Mouse (Mus musculus) splenic B cell, adult 2 months (primary cell): ENCODE measurements around the gene Nxph4.

Experiments used
- DNase-seq: peaks from one replicate; pipeline ENCODE4 v3.0.0-alpha.2; 2011; ENCODE audit warnings: low read depth, low spot score
- H3K27me3 ChIP-seq: 2 replicates; pipeline ENCODE4 v1.6.1; 2012; ENCODE audit warnings: mild to moderate bottlenecking, low read length, moderate library complexity, mixed read lengths; ENCODE audit not compliant: control insufficient read depth, poor library complexity, insufficient read depth, severe bottlenecking
- H3K36me3 ChIP-seq: 2 replicates; pipeline ENCODE4 v1.6.1; 2012; ENCODE audit warnings: mild to moderate bottlenecking, low read length, moderate library complexity, mixed read lengths; ENCODE audit not compliant: control insufficient read depth, poor library complexity, insufficient read depth, severe bottlenecking

The Nxph4 gene

DNA sequence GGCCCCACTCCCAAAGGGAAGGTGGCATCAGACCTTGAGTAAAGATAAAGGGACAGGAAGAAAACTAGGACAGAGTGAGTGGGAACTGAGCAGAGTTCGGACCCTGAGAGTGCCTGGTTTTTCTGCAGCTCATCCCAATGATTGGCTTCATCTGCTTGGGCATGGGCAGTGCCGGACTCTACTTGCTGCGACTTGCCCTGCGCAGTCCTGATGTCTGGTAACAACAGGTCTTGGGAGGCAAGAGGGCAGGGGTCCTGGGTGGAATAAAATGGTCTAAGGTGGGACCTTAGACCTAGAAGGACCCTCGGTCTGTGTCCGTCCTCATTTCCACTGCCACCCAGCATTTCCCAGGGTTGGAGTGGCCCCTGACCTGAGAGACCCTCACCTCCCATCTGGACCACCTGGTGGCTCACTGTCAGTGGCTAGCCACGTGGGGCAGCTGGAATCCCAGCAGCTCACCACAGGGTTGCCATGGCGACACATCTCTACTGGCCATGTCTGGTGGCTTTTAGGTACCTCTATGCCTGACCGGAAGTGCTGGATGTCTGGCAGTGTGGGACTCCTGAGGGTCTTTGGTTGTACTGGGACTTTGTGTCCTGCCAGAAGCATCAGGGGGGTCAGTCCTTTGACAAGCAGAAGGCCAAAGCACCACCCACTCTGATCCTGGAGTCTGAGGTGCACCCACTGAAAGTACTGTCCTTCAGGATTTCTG is 18.9 kb downstream of the Nxph4 start:
- no peak for DNase-seq
- H3K27me3 ChIP-seq, result no peaks in the 10 kb centered on the region
- peaks cover 6% of the 10 kb centered on the region for H3K36me3 ChIP-seq

DNA sequence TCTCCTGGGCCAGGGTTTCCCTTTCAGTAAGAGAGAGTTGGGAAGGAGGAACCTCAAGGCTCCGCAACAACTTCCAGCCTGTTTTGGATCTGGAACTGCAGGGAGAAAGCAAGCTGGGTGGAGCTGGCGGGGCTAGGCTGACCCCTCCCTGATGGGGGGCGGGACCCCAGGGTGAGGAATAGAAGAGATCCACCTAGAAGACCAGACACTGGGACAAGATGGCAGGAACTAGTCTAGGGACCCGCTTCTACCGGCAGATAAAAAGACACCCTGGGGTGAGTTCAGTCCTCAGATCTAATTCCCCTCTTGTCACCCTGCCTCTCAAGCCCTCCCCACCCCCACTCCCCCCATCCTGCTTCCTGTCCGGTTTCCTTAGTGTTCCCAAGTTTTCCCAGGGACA is 19.6 kb downstream of the Nxph4 start, which contains the start of gene Ndufa4l2:
TSS of gene Ndufa4l2 (plus strand) at position 204 of the 400 bp plus-strand sequence.
- H3K27me3 ChIP-seq, result no peaks in the 10 kb centered on the region
- H3K36me3 ChIP-seq, result peaks cover 6% of the 10 kb centered on the region
- no peak for DNase-seq

DNA sequence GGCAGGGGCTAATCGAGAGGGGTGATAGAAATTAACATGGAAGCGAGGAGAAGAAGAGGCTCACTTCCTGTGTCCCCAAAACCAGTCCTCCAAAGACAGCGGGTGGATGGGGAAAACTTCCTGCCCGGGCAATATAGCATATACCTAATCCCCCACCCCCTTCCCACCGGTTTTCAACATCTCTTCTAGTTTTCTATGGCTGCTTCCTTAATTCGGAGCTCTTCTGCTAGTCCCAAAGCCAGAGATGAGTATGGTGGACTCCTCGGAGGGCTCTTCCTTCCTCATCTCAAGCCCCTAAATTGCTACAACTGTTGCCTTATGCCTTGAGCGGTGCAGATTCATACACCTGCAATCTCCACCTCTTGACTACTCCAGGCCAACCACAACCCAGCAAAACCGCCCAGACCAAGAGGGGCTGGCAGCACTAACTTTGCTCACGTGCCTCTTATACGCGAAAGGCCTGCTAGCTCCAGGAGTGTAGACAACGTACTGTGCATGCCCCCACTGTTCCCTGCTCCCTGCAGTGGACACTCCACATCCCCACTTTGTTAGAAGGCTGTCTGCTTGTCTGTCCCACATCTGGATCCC is 20.2 kb downstream of the Nxph4 start:
- H3K27me3 ChIP-seq, result no peaks in the 10 kb centered on the region
- H3K36me3 ChIP-seq, result peaks cover 4% of the 10 kb centered on the region
- no peak for DNase-seq

DNA sequence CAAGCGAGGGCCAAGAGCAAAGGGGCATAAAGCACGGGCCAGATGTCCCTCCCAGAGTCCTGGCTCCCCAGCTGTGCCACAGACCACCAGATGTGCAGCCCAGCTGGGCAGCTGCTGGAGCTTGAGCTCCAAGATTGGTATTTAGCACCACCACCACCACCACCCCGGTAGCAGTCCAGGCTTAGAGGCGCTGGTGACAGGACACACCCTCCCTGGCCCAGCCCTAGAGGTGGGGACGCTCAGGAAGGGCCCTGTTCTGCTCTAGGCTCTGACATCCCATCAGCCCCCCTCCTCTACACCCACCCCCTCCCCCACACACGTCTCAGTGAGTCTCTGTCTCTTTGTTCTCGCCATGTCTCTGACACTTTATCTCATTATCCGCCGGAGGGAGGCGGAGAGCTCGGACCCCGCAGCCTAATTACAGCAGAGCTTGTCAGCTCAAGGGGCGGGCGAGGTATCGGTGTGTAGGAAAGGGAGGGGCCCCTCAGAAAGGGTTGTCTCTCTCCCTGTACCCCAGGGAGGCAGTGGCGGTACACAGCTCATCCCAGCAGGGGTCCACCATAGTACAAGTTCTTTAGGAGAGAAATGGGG is 20.8 kb downstream of the Nxph4 start:
- no peaks in the 10 kb centered on the region for H3K27me3 ChIP-seq
- H3K36me3 ChIP-seq, result peaks cover 3% of the 10 kb centered on the region
- DNase-seq, result no peak

DNA sequence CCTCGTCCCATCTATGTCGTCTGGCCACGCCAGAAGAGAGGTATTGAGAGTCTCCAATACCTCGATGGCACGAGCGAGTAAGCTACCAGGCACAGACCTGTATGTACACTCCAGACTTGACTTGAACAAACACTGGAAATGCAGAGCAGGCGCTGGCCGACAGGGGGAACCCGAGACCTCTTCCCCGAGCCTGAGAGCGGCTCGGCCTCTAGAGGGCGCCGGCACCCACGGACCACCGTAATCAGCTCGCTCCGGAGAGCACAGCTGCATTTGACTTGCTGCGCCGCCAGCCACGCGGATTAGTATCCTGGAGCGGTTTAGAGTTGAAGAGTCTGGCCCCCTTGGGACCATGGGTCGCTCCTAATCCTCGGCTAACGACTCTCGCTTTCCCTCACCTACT is 21.5 kb downstream of the Nxph4 start:
- Histone ChIP-seq H3K36me3 (peaks cover 2% of the 10 kb centered on the region), H3K27me3 (no peaks in the 10 kb centered on the region)
- DNase-seq, result peak; percentile 95

DNA sequence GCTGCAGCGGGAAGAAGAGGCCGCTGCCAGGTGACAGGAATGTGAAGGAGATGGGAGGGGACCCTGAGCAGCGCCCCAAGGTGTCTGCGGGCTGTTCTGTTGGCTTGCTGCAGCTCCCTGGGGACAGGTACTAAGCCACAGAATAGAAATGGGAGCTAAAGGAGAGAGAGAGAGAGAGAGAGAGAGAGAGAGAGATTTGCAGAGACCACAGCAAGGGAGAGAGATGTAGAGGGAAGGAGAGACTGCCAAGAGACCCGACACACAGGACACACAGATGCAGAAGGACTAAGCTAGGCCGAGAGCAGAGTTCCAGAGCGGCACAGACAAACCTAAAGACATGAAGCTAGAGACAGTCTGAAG is 22.1 kb downstream of the Nxph4 start:
- peaks cover 1% of the 10 kb centered on the region for H3K36me3 ChIP-seq
- H3K27me3 ChIP-seq, result no peaks in the 10 kb centered on the region
- DNase-seq, result no peak

DNA sequence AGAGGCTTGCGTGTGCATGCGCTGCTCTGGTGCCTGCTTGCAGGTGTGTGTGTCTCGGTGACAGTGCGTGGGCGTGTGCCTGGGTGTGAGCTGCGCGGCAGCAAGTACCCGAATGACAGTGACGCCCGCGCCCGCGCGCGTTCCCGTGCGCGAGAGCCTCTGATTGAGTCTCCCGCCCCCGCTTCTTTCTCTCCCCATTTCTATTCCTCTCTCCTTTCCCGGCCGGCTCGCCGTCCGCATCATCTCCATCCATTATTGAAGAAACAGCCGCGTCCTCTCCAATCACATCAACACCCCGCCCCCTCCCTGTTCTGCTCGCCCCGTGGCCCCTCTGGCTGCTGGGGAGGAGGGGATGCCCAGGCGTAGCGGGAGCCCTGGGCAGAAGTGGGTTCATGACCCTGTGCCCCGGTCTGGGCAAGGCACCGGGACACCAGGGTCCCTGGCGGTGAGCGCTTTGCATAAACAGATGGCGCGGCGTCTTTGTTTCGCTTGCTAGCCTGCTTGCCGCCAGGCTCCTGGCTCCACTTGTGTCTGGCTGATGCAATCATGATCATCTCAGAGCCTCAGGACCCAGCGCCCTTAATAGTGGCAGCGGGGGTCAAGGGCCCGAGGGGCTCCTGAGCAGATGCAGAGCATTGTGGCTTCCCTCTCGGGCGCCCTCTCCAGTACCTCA is 22.6 kb downstream of the Nxph4 start:
- Histone ChIP-seq H3K36me3 (no peaks in the 10 kb centered on the region), H3K27me3 (no peaks in the 10 kb centered on the region)
- peak; percentile 80 for DNase-seq

- no peaks in the 10 kb centered on the region for H3K36me3 ChIP-seq
- H3K27me3 ChIP-seq, result no peaks in the 10 kb centered on the region
- no peak for DNase-seq
These were observed 23.3 kb downstream of the Nxph4 start for GRCm38 (mm10) chr10:127510895-127511617.

GRCm38 (mm10) chr10:127509837-127510701 is 24.3 kb downstream of the Nxph4 start:
- no peak for DNase-seq
- H3K27me3 ChIP-seq, result no peaks in the 10 kb centered on the region
- no peaks in the 10 kb centered on the region for H3K36me3 ChIP-seq

DNA sequence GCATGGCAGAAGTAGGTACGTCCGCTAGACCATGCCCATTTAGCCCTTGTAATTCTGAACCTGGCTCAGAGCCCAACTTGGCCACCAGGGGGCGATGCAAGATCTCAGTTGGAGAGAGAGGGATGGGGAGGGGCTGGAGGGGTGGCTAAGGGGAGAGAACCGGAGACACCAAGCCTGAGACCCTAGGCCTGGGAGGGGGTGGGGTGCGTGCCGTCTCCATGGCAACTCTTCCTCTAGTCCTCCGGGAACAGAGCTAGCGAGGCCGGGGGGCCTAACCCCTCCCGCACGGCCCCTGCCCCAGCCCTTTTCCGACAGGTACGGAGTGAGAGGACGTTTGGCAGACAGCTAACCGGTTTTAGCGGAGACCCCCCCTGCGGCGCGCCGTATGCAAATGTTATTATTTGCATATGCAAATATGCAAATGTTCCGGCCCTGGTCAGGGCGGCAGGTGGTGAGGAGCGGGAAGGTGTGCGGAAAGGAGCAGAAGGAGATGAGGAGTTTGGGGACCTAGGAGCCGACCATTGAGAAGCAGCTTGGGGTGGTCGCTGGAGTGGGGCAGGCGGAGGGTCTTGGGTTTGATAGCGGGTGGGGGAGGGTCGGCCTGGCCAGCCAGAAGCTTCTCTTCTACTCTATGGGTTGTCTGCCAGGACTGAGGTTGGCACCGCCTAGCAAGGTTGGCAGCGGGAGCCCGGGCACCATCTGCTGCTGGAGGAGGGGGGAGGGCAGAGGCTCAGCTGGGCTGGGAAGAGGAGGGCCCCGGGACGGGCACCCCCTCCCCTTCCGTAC is 25.1 kb downstream of the Nxph4 start:
- peak; percentile 90 for DNase-seq
- Histone ChIP-seq H3K36me3 (no peaks in the 10 kb centered on the region), H3K27me3 (no peaks in the 10 kb centered on the region)

GRCm38 (mm10) chr10:127508239-127508638 is 26.1 kb downstream of the Nxph4 start:
- no peaks in the 10 kb centered on the region for H3K27me3 ChIP-seq
- no peaks in the 10 kb centered on the region for H3K36me3 ChIP-seq
- DNase-seq, result peak; percentile 84

GRCm38 (mm10) chr10:127500894-127501893 is 33.2 kb downstream of the Nxph4 start, which contains the start of gene Stac3:
TSS of gene Stac3 (plus strand) at chr10:127501686.
- Histone ChIP-seq H3K36me3 (no peaks in the 10 kb centered on the region; the same call in none of the 2 replicates), H3K27me3 (no peaks in the 10 kb centered on the region)
- DNase-seq, result no peak
